Comparison of ENCODE assay signal across 23 mouse cellular contexts in the genomic region with DNA sequence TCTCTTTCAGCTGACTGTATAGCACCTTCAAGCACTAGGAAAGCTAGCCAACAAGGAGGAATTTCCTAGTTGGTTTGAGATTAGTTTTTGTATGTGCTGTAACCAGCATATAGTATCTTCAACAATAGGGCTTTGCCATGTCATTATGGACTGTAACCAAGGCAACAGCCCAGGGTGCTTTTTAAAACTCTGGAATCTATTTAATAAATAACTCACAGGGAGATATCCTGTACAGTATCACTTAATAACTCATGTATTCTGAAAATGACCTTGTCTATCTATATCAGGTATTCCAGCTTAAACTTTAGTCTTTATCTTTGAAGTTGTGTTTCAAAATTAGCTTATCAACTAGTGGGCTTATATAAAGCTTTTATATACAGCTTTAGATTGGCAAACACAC.
"Had no signal": no experiment of that assay in that cellular context is flagged by ENCODE, and none has a peak within 500 bp of the region (broad histone marks: within the 10 kb centered on the region; RNA-seq: fewer than 3 reads in every experiment).

No protein-coding gene starts in this region.

- H3K4me2 ChIP-seq: heart, embryonic 11.5 days; heart, embryonic 13.5 days; heart, embryonic 15.5 days; hindbrain, embryonic 13.5 days; hindbrain, embryonic 15.5 days; limb, embryonic 12.5 days; liver, embryonic 11.5 days had no signal

- H3K36me3 ChIP-seq: heart, embryonic 13.5 days; heart, embryonic 15.5 days; hindbrain, embryonic 13.5 days; hindbrain, embryonic 15.5 days; limb, embryonic 10.5 days; limb, embryonic 12.5 days had no signal

- H3K9ac ChIP-seq: heart, embryonic 13.5 days; heart, embryonic 15.5 days; hindbrain, embryonic 13.5 days; hindbrain, embryonic 15.5 days; limb, embryonic 12.5 days had no signal

- DNase-seq: gastrocnemius, postnatal 14 days; gastrocnemius, postnatal 36 days; heart, adult 11 months; heart, adult 2 months; heart, postnatal 14 days; heart, postnatal 36 days; kidney, adult 18-20 months; kidney, adult 8-10 months; kidney, postnatal 10 days; kidney, postnatal 25 days; kidney, postnatal 4 days; liver had no signal

- ATAC-seq: hindbrain, postnatal 0 days had no signal

- H3K27me3 ChIP-seq: heart, embryonic 13.5 days; heart, embryonic 15.5 days; hindbrain, embryonic 13.5 days; hindbrain, embryonic 15.5 days; limb, embryonic 12.5 days had no signal

- H3K4me1 ChIP-seq: heart, embryonic 13.5 days; heart, embryonic 15.5 days; hindbrain, embryonic 13.5 days; hindbrain, embryonic 15.5 days; limb, embryonic 10.5 days; limb, embryonic 12.5 days had no signal

- H3K27ac ChIP-seq: heart, adult 2 months; heart, embryonic 13.5 days; heart, embryonic 15.5 days; hindbrain, embryonic 13.5 days; hindbrain, embryonic 15.5 days; hindbrain, postnatal 0 days; layer of hippocampus, adult 2 months; left cerebral cortex, adult 2 months; limb, embryonic 10.5 days; limb, embryonic 12.5 days had no signal

- H3K9me3 ChIP-seq: heart, embryonic 13.5 days; heart, embryonic 15.5 days; hindbrain, embryonic 13.5 days; hindbrain, embryonic 15.5 days; limb, embryonic 10.5 days; limb, embryonic 12.5 days had no signal

- H3K4me3 ChIP-seq: heart, adult 2 months; heart, embryonic 13.5 days; heart, embryonic 15.5 days; hindbrain, embryonic 13.5 days; hindbrain, embryonic 15.5 days; layer of hippocampus, adult 2 months; left cerebral cortex, adult 2 months; limb, embryonic 10.5 days; limb, embryonic 12.5 days had no signal
